Comparison of ENCODE assay signal across 9 mouse cellular contexts in the genomic region with DNA sequence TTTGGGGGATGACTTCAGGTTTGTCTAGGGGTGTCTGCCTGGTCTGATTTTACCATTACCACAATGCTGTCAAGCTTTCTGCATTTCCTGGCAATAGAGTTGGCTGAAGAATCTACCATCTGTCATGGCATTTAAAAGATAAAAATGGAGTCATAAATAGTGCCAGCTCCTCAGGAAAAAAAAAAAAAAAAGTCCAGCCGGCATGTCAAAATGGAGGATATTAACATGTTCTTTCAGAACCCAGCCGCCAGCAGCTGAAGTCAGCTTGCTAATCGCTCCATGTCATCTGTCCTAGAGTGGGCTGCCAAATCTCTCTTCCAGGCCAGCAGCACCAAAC.
DNase-seq lines count a peak whose midpoint lies in the region; ATAC-seq lines count a peak whose summit lies in the region.
"Had no signal": no experiment of that assay in that cellular context is flagged by ENCODE, and none has a peak within 500 bp of the region (broad histone marks: within the 10 kb centered on the region; RNA-seq: fewer than 3 reads in every experiment).

No protein-coding gene starts in this region.

- peak overlapping the region; percentile 85 for H3K27ac ChIP-seq in hindbrain, embryonic 12.5 days
- peak overlapping the region; percentile 40; the same call in 1 of the 2 replicates for H3K27ac ChIP-seq in midbrain, embryonic 11.5 days (ENCODE audit: low read depth, low read length)
- no peak overlapping the region for H3K27ac ChIP-seq in kidney, embryonic 15.5 days
- H3K27ac ChIP-seq: embryonic facial prominence, embryonic 13.5 days had no signal

- peak; percentile 56 for DNase-seq in MN1 (ENCODE audit: low spot score)
- DNase-seq in midbrain, embryonic 11.5 days (ENCODE audit: low spot score, missing footprints): no peak
- DNase-seq in urinary bladder, adult 18-20 months (ENCODE audit: low spot score in 2 of 2): no peak
- DNase-seq in thymus, postnatal 14 days: no peak

- H3K4me3 ChIP-seq in hindbrain, embryonic 12.5 days: no peak overlapping the region
- H3K4me3 ChIP-seq in midbrain, embryonic 11.5 days (ENCODE audit: low read depth, low read length): no peak overlapping the region
- H3K4me3 ChIP-seq in kidney, embryonic 15.5 days (replicated peaks): no peak overlapping the region
- H3K4me3 ChIP-seq: embryonic facial prominence, embryonic 13.5 days had no signal

- H3K27me3 ChIP-seq in hindbrain, embryonic 12.5 days: no peaks in the 10 kb centered on the region
- no peaks in the 10 kb centered on the region for H3K27me3 ChIP-seq in midbrain, embryonic 11.5 days (ENCODE audit: control insufficient read depth, insufficient read depth, low read length)
- no peaks in the 10 kb centered on the region for H3K27me3 ChIP-seq in kidney, embryonic 15.5 days
- H3K27me3 ChIP-seq: embryonic facial prominence, embryonic 13.5 days had no signal

- no peak overlapping the region for H3K9ac ChIP-seq in hindbrain, embryonic 12.5 days
- no peak overlapping the region for H3K9ac ChIP-seq in midbrain, embryonic 11.5 days (ENCODE audit: low read length)
- H3K9ac ChIP-seq in kidney, embryonic 15.5 days: no peak overlapping the region
- H3K9ac ChIP-seq: embryonic facial prominence, embryonic 13.5 days had no signal

- H3K4me2 ChIP-seq in hindbrain, embryonic 12.5 days (replicated peaks): 0 out of 2 replicates have a peak overlapping the region, but pooled peaks have one; percentile 8
- no peak overlapping the region for H3K4me2 ChIP-seq in midbrain, embryonic 11.5 days
- no peak overlapping the region for H3K4me2 ChIP-seq in kidney, embryonic 15.5 days
- H3K4me2 ChIP-seq: embryonic facial prominence, embryonic 13.5 days had no signal

- no peaks in the 10 kb centered on the region for H3K36me3 ChIP-seq in hindbrain, embryonic 12.5 days
- no peaks in the 10 kb centered on the region for H3K36me3 ChIP-seq in midbrain, embryonic 11.5 days (ENCODE audit: control insufficient read depth, insufficient read depth, low read length)
- H3K36me3 ChIP-seq in kidney, embryonic 15.5 days: peaks cover 42% of the 10 kb centered on the region

- peaks cover 15% of the 10 kb centered on the region for H3K4me1 ChIP-seq in hindbrain, embryonic 12.5 days
- H3K4me1 ChIP-seq in midbrain, embryonic 11.5 days (ENCODE audit: control insufficient read depth, insufficient read depth, low read length): peaks cover 2% of the 10 kb centered on the region; the same call in 1 of the 2 replicates
- no peaks in the 10 kb centered on the region for H3K4me1 ChIP-seq in kidney, embryonic 15.5 days
- H3K4me1 ChIP-seq: embryonic facial prominence, embryonic 13.5 days had no signal

- ATAC-seq in cerebellum, adult (ENCODE audit: insufficient number of reproducible peaks, low FRiP score, low TSS enrichment): peak; percentile 79
- peak; percentile 31 for ATAC-seq in hindbrain, embryonic 12.5 days (ENCODE audit: low FRiP score)
- ATAC-seq in midbrain, embryonic 11.5 days (ENCODE audit: low FRiP score): no peak
- ATAC-seq in inflammation-experienced regulatory T-cells, adult 6 months: no peak
- no peak for ATAC-seq in kidney, embryonic 15.5 days (replicated peaks; ENCODE audit: low FRiP score)

- 60% methylated on average over 3 of the region's 3 CpGs for WGBS in hindbrain, embryonic 12.5 days
- WGBS in midbrain, embryonic 11.5 days: 77% methylated on average over 3 of the region's 3 CpGs
- 79% methylated on average over 3 of the region's 3 CpGs for WGBS in kidney, embryonic 15.5 days

- H3K9me3 ChIP-seq in hindbrain, embryonic 12.5 days (replicated peaks): no peaks in the 10 kb centered on the region
- H3K9me3 ChIP-seq in midbrain, embryonic 11.5 days (ENCODE audit: control insufficient read depth, low read length): no peaks in the 10 kb centered on the region
- no peaks in the 10 kb centered on the region for H3K9me3 ChIP-seq in kidney, embryonic 15.5 days (replicated peaks)
- H3K9me3 ChIP-seq: embryonic facial prominence, embryonic 13.5 days had no signal

Comparison
In these comparisons a context has a peak if more than half of its experiments do, and no peak if none do; other contexts are left out.
1. ATAC-seq: peak in cerebellum, adult (single experiment) and hindbrain, embryonic 12.5 days (single experiment); none in midbrain, embryonic 11.5 days (single experiment), inflammation-experienced regulatory T-cells, adult 6 months (single experiment) and kidney, embryonic 15.5 days (single experiment).